Mouse (Mus musculus) megakaryocyte, embryonic 14.5 days (primary cell): ENCODE data around the gene Umps.

Source experiments
- FLI1 ChIP-seq: IDR thresholded peaks from 2 replicates; pipeline ENCODE4 v1.6.1; 2012; ENCODE audit warnings: low read length, inconsistent platforms, mixed read lengths
- GATA1 ChIP-seq: IDR thresholded peaks from 3 replicates; pipeline ENCODE4 v1.6.1; 2012; ENCODE audit warnings: mixed read lengths, low read length, inconsistent platforms, borderline replicate concordance

DNA sequence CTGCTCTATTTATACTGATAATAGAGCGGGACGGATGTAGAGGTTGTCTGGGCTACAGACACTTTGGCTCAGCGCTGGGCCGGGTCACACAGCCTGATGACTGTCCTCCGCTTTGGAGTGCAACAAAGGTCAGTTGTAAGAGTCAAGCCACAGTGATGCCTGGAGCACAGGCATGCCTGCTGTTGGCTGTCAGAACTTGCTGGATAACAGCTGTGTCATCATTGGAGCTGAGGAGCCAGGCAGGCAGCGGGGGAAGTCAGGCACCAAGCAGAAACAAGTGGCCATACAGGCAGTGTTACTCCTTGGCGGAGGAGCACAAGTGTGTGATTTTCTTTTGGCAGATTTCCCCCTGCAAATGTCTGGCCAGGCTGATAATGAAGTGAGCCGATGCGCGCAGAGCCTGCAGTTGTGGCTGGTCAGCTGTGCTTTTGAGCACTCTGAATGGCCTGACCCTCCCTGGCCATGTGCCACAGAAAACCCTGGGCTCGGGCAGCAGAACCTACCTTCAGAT is 25.5 kb downstream of the Umps start:
- no peak for TF ChIP-seq FLI1
- TF ChIP-seq GATA1: no peak
